Mouse (Mus musculus) limb, embryonic 14.5 days (tissue): ENCODE data around the gene Pdlim5. TPM values are rescaled to one million over a fixed set of nuclear protein-coding genes. Genes with fewer than 3 reads are reported as not detected.

ENCODE experiments used
- ATAC-seq: fragments of 200-750 bp; cut with Nextera tagmentation; 2 replicates; pipeline ENCODE4 v1.8.0; 2017; ENCODE audit warnings: low read depth, moderate number of reproducible peaks, moderate TSS enrichment; ENCODE audit not compliant: low FRiP score
- DNase-seq: peaks from one replicate; pipeline ENCODE4 v3.0.0-alpha.2; 2015; ENCODE audit warnings: low spot score
- H3K27ac ChIP-seq: fragments of 300-500 bp; sonication (generic); replicated peaks from 2 replicates; pipeline ENCODE4 v1.5.1; 2014; ENCODE audit warnings: low read depth, mild to moderate bottlenecking, low read length, moderate library complexity, mixed read lengths
- H3K27me3 ChIP-seq: fragments of 300-500 bp; sonication (generic); 2 replicates; pipeline ENCODE4 v1.6.1; 2014; ENCODE audit warnings: low read length, mixed read lengths; ENCODE audit not compliant: control insufficient read depth, insufficient read depth
- H3K36me3 ChIP-seq: fragments of 300-500 bp; sonication (generic); 2 replicates; pipeline ENCODE4 v1.6.1; 2014; ENCODE audit warnings: mild to moderate bottlenecking, low read length, moderate library complexity, mixed read lengths; ENCODE audit not compliant: control insufficient read depth, insufficient read depth
- H3K4me1 ChIP-seq: fragments of 300-500 bp; sonication (generic); 2 replicates; pipeline ENCODE4 v1.6.1; 2014; ENCODE audit warnings: antibody characterized with exemption, low read length, mixed read lengths; ENCODE audit not compliant: control insufficient read depth, insufficient read depth
- H3K4me2 ChIP-seq: fragments of 300-500 bp; sonication (generic); replicated peaks from 2 replicates; pipeline ENCODE4 v1.6.1; 2014; ENCODE audit warnings: low read depth, mild to moderate bottlenecking, low read length, moderate library complexity; ENCODE audit not compliant: severe bottlenecking
- H3K4me3 ChIP-seq: fragments of 300-500 bp; sonication (generic); replicated peaks from 2 replicates; pipeline ENCODE4 v1.5.1; 2014; ENCODE audit warnings: low read length
- H3K9ac ChIP-seq: fragments of 300-500 bp; sonication (generic); 2 replicates; pipeline ENCODE4 v1.6.1; 2014; ENCODE audit warnings: mild to moderate bottlenecking, low read depth, low read length, moderate library complexity; ENCODE audit not compliant: severe bottlenecking
- H3K9me3 ChIP-seq: fragments of 300-500 bp; sonication (generic); 2 replicates; pipeline ENCODE4 v1.6.1; 2016; ENCODE audit warnings: low read length; ENCODE audit not compliant: control insufficient read depth
- POLR2A ChIP-seq: fragments of 200-500 bp; IDR thresholded peaks from 2 replicates; pipeline ENCODE4 v1.8.0; 2012; ENCODE audit warnings: inconsistent platforms, mild to moderate bottlenecking, moderate library complexity, borderline replicate concordance; ENCODE audit not compliant: insufficient read depth, insufficient read length; ENCODE audit errors: extremely low read depth
- WGBS: fragments of 180-500 bp; shearing (Covaris S2); extraction: QIAGEN DNeasy Blood & Tissue Kit; methylation state at CpG from one replicate; pipeline ENCODE4 v1.1.7; 2014; 5-methylcytosine and 5-hydroxymethylcytosine counted together
- polyA plus RNA-seq, 2 experiments: library from polyadenylated mRNA; depleted of rRNA in 1 of 2; stranded (reverse) in 1 of 2; unstranded in 1 of 2; fragments of >200 nt; fragmentation: Nextera tagmentation in 1 of 2; extraction: Ambion mirVana in 1 of 2; gene quantifications; 2 replicates each; pipeline versions ENCODE4 v1.2.1 to v1.2.3; 2012 to 2014

Pdlim5 gene
- polyA plus RNA-seq, 2 experiments = 37.9 TPM

DNA sequence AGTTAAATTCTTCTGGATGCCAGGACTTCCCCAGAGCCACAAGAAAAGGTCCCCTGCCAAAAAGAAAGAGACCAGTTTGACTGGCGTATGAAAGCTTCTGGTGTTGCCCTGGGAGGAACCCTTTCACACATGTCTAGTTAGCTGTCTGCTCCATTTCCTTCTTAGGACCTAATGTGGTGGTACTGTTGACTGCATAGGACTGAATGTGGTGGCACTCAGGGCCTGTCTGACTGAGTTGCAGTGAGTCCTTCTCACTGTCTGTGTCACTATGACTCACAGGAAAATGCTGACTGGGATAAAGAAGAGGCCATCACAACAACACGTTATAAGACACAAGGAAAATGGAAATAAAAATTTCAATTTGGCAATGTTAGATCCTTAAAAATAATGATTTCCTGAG lies 146.0 kb downstream of the Pdlim5 start:
- Histone ChIP-seq H3K9me3 (no peaks in the 10 kb centered on the region), H3K36me3 (no peaks in the 10 kb centered on the region), H3K4me2 (no peak overlapping the region), H3K27me3 (0 out of 2 replicates have a peak, but pooled peaks cover 3% of the 10 kb centered on the region), H3K27ac (no peak overlapping the region), H3K9ac (no peak overlapping the region), H3K4me1 (peaks cover 11% of the 10 kb centered on the region), H3K4me3 (no peak overlapping the region)
- no peak for ATAC-seq
- no peak for TF ChIP-seq POLR2A
- DNase-seq = no peak
- WGBS = 73% methylated on average over 2 of the region's 2 CpGs

- Histone ChIP-seq H3K27ac (no peak overlapping the region), H3K27me3 (0 out of 2 replicates have a peak, but pooled peaks cover 8% of the 10 kb centered on the region), H3K4me1 (peaks cover 18% of the 10 kb centered on the region), H3K9me3 (no peaks in the 10 kb centered on the region), H3K4me3 (no peak overlapping the region), H3K36me3 (no peaks in the 10 kb centered on the region), H3K4me2 (no peak overlapping the region), H3K9ac (no peak overlapping the region)
- whole genome bisulfite sequencing = 65% methylated on average over 5 of the region's 5 CpGs
- DNase-seq (no peak), ATAC-seq (no peak)
- no peak for TF ChIP-seq POLR2A
These were observed 152.2 kb downstream of the Pdlim5 start for GRCm38 (mm10) chr3:142243263-142243662.

DNA sequence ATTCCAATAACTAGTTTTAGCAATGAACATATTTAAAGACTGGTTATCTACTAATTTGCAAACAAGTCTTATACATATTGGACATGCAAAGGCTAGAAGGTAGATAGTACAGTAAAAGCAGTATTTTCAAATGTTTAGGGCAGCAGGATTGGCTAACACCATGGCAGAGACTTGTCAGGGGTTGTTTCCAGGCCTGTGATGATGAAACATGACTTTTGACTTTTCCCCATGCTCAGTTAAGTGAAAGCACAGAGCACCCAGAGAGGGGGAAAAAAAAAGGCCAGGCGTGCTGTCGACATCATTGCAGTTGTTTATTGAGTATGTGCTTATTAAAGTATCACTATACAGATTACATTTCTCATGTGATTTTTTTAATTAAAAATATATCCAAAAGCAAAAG lies 156.2 kb downstream of the Pdlim5 start:
- H3K4me3 ChIP-seq = no peak overlapping the region
- DNase-seq (no peak), ATAC-seq (no peak)
- H3K4me1 ChIP-seq = peaks cover 13% of the 10 kb centered on the region; the same call in 1 of the 2 replicates
- no peak overlapping the region for H3K27ac ChIP-seq
- no peaks in the 10 kb centered on the region for H3K36me3 ChIP-seq
- 0 out of 2 replicates have a peak, but pooled peaks cover 8% of the 10 kb centered on the region for H3K27me3 ChIP-seq
- WGBS = 58% methylated on average over 2 of the region's 2 CpGs
- no peak overlapping the region for H3K4me2 ChIP-seq
- H3K9ac ChIP-seq = no peak overlapping the region
- no peaks in the 10 kb centered on the region for H3K9me3 ChIP-seq
- TF ChIP-seq POLR2A = no peak

GRCm38 (mm10) chr3:142238260-142239046 lies 157.0 kb downstream of the Pdlim5 start:
- Histone ChIP-seq H3K4me1 (peaks cover 15% of the 10 kb centered on the region; the same call in 1 of the 2 replicates), H3K9me3 (no peaks in the 10 kb centered on the region), H3K4me2 (no peak overlapping the region), H3K9ac (no peak overlapping the region), H3K36me3 (no peaks in the 10 kb centered on the region), H3K27me3 (0 out of 2 replicates have a peak, but pooled peaks cover 8% of the 10 kb centered on the region), H3K4me3 (no peak overlapping the region), H3K27ac (no peak overlapping the region)
- no peak for TF ChIP-seq POLR2A
- 19% methylated on average over 10 of the region's 10 CpGs for WGBS
- DNase-seq = peak; percentile 27
- ATAC-seq = peak; percentile 44; the same call in 1 of the 2 replicates

DNA sequence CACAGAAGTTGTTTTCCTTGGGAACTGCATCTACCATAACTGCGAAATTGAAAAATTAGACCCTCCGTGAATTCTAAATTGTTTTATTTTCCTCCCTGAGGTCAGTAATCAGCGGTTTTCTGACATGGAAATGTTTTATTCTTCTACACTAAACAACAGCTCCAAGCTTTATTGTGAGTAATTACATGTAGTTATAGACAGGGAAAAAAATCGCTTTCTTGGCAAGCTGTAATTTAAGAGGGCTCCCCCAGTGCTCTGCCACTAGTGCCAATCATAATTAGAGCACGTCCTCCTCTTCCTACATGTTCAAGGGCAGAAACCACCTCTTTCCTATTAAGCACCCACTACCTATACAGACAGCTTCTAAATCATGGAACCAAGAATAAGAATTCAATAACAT lies 157.9 kb downstream of the Pdlim5 start:
- Histone ChIP-seq H3K4me3 (no peak overlapping the region), H3K36me3 (no peaks in the 10 kb centered on the region), H3K4me2 (no peak overlapping the region), H3K9ac (no peak overlapping the region), H3K9me3 (no peaks in the 10 kb centered on the region), H3K4me1 (peaks cover 16% of the 10 kb centered on the region; the same call in 1 of the 2 replicates), H3K27ac (no peak overlapping the region), H3K27me3 (0 out of 2 replicates have a peak, but pooled peaks cover 8% of the 10 kb centered on the region)
- DNase-seq = no peak
- 28% methylated on average over 5 of the region's 5 CpGs for WGBS
- ATAC-seq = no peak
- TF ChIP-seq POLR2A = no peak
